Mouse (Mus musculus): ENCODE data around the gene Kdm8.

Kdm8 gene

GRCm38 (mm10) chr7:125504618-125505017 lies 60.1 kb downstream of the Kdm8 start:
- no peak for DNase-seq

GRCm38 (mm10) chr7:125505568-125505967 lies 61.1 kb downstream of the Kdm8 start:
- DNase-seq: no peak

GRCm38 (mm10) chr7:125507279-125507678 lies 62.8 kb downstream of the Kdm8 start:
- no peak for DNase-seq

- DNase-seq: no peak
These were observed 67.0 kb downstream of the Kdm8 start for GRCm38 (mm10) chr7:125511432-125511831.

GRCm38 (mm10) chr7:125511852-125512251 lies 67.4 kb downstream of the Kdm8 start:
- DNase-seq: no peak
